Comparison of ENCODE assay signal across 18 mouse cellular contexts in genomic region chrX:128585496-128586105, GRCm38 (mm10).
"Had no signal": no experiment of that assay in that cellular context is flagged by ENCODE, and none has a peak within 500 bp of the region (broad histone marks: within the 10 kb centered on the region; RNA-seq: fewer than 3 reads in every experiment).

No protein-coding gene starts in this region.

- H3K9me3 ChIP-seq: midbrain, embryonic 10.5 days; midbrain, embryonic 12.5 days; neural tube, embryonic 13.5 days; neural tube, embryonic 15.5 days had no signal

- H3K27ac ChIP-seq: midbrain, embryonic 10.5 days; midbrain, embryonic 12.5 days; neural tube, embryonic 13.5 days; neural tube, embryonic 15.5 days had no signal

- H3K27me3 ChIP-seq: midbrain, embryonic 12.5 days; neural tube, embryonic 13.5 days; neural tube, embryonic 15.5 days had no signal

- H3K4me2 ChIP-seq: lung, embryonic 14.5 days; midbrain, embryonic 12.5 days; neural tube, embryonic 13.5 days; neural tube, embryonic 15.5 days had no signal

- H3K9ac ChIP-seq: lung, embryonic 14.5 days; midbrain, embryonic 12.5 days; neural tube, embryonic 13.5 days; neural tube, embryonic 15.5 days had no signal

- H3K4me1 ChIP-seq: midbrain, embryonic 10.5 days; midbrain, embryonic 12.5 days; neural tube, embryonic 13.5 days; neural tube, embryonic 15.5 days had no signal

- ATAC-seq: midbrain, embryonic 16.5 days had no signal

- H3K36me3 ChIP-seq: midbrain, embryonic 10.5 days; midbrain, embryonic 12.5 days; neural tube, embryonic 13.5 days; neural tube, embryonic 15.5 days had no signal

- H3K4me3 ChIP-seq: midbrain, embryonic 10.5 days; midbrain, embryonic 12.5 days; myocyte; neural tube, embryonic 13.5 days; neural tube, embryonic 15.5 days had no signal

- DNase-seq: lung, embryonic 14.5 days; lung, postnatal 10 days; lung, postnatal 4 days; midbrain, embryonic 14.5 days; retina, postnatal 1 day; right cerebral cortex, adult 18-20 months; right cerebral cortex, postnatal 25 days; right cerebral cortex, postnatal 4 days; spleen, adult 18-20 months; thymus, adult 18-20 months; thymus, postnatal 14 days; thymus, postnatal 36 days had no signal
